14 mouse cellular contexts compared by ENCODE assay signal in the genomic region with DNA sequence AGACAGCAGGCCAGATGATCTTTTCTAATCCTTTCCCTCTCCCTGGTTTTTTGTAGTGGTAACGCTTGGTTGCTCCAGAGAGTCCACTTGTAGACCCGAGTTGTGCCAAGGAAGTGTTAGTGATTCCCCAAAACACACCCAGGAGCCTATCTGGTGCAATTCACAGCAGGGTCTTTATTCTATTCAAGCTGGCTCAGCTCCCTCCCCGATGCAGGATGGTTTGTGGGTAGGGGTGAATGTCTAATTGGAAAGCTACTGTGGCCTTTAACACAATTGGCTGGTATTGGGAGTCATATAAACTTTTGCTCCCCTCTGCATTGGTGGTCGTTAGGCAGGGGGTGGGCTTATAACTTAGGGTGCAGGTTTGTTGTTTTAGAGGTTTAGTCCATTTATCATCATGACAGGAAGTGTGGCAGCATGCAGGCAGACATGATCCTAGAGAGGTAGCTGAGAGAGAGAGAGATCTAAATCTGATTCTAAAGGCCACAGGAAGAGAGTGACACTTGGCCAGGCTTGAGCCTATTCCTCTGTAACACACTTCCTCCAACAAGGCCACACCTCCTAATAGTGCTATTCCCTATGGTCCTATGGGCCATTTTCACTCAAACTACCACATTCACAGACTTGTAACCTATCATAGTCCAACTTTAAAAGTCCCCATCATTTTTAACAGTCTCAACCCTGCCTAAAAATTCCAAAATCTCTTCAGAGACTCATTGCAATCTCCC. TPM values are rescaled to one million over a fixed set of nuclear protein-coding genes. Genes with fewer than 3 reads are reported as not detected.
A peak's percentile ranks its signal among the peaks of the same experiment; 100 is the strongest.
DNase-seq lines count a peak whose midpoint lies in the region; ATAC-seq lines count a peak whose summit lies in the region.
"Had no signal": no experiment of that assay in that cellular context is flagged by ENCODE, and none has a peak within 500 bp of the region (broad histone marks: within the 10 kb centered on the region; RNA-seq: fewer than 3 reads in every experiment).

No protein-coding gene starts in this region.

- peaks cover 9% of the 10 kb centered on the region; the same call in 1 of the 2 replicates for H3K4me1 ChIP-seq in hindbrain, embryonic 13.5 days (replicated peaks)
- H3K4me1 ChIP-seq in hindbrain, embryonic 11.5 days (replicated peaks; ENCODE audit: control insufficient read depth, insufficient read depth, low read length): no peaks in the 10 kb centered on the region
- peaks cover 17% of the 10 kb centered on the region for H3K4me1 ChIP-seq in limb, embryonic 15.5 days
- no peaks in the 10 kb centered on the region for H3K4me1 ChIP-seq in limb, embryonic 10.5 days
- H3K4me1 ChIP-seq in brown adipose tissue, adult 24 weeks (ENCODE audit: control insufficient read depth, insufficient read depth, insufficient read length, low read length): peaks cover 24% of the 10 kb centered on the region
- no peaks in the 10 kb centered on the region for H3K4me1 ChIP-seq in neural tube, embryonic 14.5 days (ENCODE audit: control insufficient read depth, insufficient read depth, low read length)

- no peaks in the 10 kb centered on the region for H3K27me3 ChIP-seq in hindbrain, embryonic 13.5 days
- H3K27me3 ChIP-seq in hindbrain, embryonic 11.5 days (ENCODE audit: control insufficient read depth, insufficient read depth, low read length): no peaks in the 10 kb centered on the region
- H3K27me3 ChIP-seq in limb, embryonic 15.5 days: no peaks in the 10 kb centered on the region
- H3K27me3 ChIP-seq in limb, embryonic 10.5 days (ENCODE audit: low read depth, poor library complexity, severe bottlenecking): no peaks in the 10 kb centered on the region
- H3K27me3 ChIP-seq in neural tube, embryonic 14.5 days (ENCODE audit: control insufficient read depth, insufficient read depth, low read length): no peaks in the 10 kb centered on the region
- H3K27me3 ChIP-seq: CH12.LX; limb, embryonic 13.5 days had no signal

- peak overlapping the region; percentile 58 for H3K27ac ChIP-seq in hindbrain, embryonic 13.5 days
- no peak overlapping the region for H3K27ac ChIP-seq in hindbrain, embryonic 11.5 days (ENCODE audit: low read depth, low read length)
- H3K27ac ChIP-seq in limb, embryonic 15.5 days: peak overlapping the region; percentile 79
- H3K27ac ChIP-seq in limb, embryonic 10.5 days: no peak overlapping the region
- peak overlapping the region; percentile 10 for H3K27ac ChIP-seq in brown adipose tissue, adult 24 weeks (replicated peaks; ENCODE audit: low read depth, low read length)
- H3K27ac ChIP-seq in neural tube, embryonic 14.5 days (ENCODE audit: low read depth, low read length): peak overlapping the region; percentile 44

- WGBS in hindbrain, embryonic 13.5 days: 73% methylated on average over 4 of the region's 4 CpGs
- 90% methylated on average over 4 of the region's 4 CpGs for WGBS in hindbrain, embryonic 11.5 days
- WGBS in limb, embryonic 15.5 days: 78% methylated on average over 4 of the region's 4 CpGs
- 88% methylated on average over 4 of the region's 4 CpGs for WGBS in limb, embryonic 10.5 days
- 74% methylated on average over 4 of the region's 4 CpGs for WGBS in neural tube, embryonic 14.5 days

- peaks cover 5% of the 10 kb centered on the region; the same call in 1 of the 2 replicates for H3K9me3 ChIP-seq in hindbrain, embryonic 13.5 days
- no peaks in the 10 kb centered on the region for H3K9me3 ChIP-seq in hindbrain, embryonic 11.5 days (ENCODE audit: control insufficient read depth, low read length)
- H3K9me3 ChIP-seq in limb, embryonic 15.5 days: no peaks in the 10 kb centered on the region; the same call in 1 of the 2 replicates
- 0 out of 2 replicates have a peak, but pooled peaks cover 5% of the 10 kb centered on the region for H3K9me3 ChIP-seq in limb, embryonic 10.5 days (replicated peaks)
- H3K9me3 ChIP-seq in neural tube, embryonic 14.5 days (ENCODE audit: control insufficient read depth, low read length): no peaks in the 10 kb centered on the region

- H3K9ac ChIP-seq in hindbrain, embryonic 13.5 days: no peak overlapping the region
- H3K9ac ChIP-seq in hindbrain, embryonic 11.5 days (ENCODE audit: low read depth, low read length): no peak overlapping the region
- H3K9ac ChIP-seq in limb, embryonic 15.5 days: no peak overlapping the region
- no peak overlapping the region for H3K9ac ChIP-seq in neural tube, embryonic 14.5 days (replicated peaks; ENCODE audit: low read depth, low read length)
- H3K9ac ChIP-seq: limb, embryonic 13.5 days had no signal

- ATAC-seq in hindbrain, embryonic 13.5 days (ENCODE audit: low FRiP score): no peak
- no peak for ATAC-seq in hindbrain, embryonic 11.5 days (ENCODE audit: low FRiP score)
- ATAC-seq in limb, embryonic 15.5 days (ENCODE audit: insufficient number of reproducible peaks, low FRiP score, low TSS enrichment, low read depth): no peak
- no peak for ATAC-seq in neural tube, embryonic 14.5 days (ENCODE audit: low read depth)

- no peak overlapping the region for H3K4me3 ChIP-seq in hindbrain, embryonic 13.5 days
- no peak overlapping the region for H3K4me3 ChIP-seq in hindbrain, embryonic 11.5 days (ENCODE audit: low read depth, low read length)
- H3K4me3 ChIP-seq in limb, embryonic 15.5 days: no peak overlapping the region
- H3K4me3 ChIP-seq in limb, embryonic 10.5 days: no peak overlapping the region
- H3K4me3 ChIP-seq in brown adipose tissue, adult 24 weeks (ENCODE audit: insufficient read depth, low read depth, low read length): no peak overlapping the region
- no peak overlapping the region for H3K4me3 ChIP-seq in neural tube, embryonic 14.5 days (ENCODE audit: low read depth, low read length)
- H3K4me3 ChIP-seq: limb, embryonic 13.5 days had no signal

- H3K36me3 ChIP-seq in hindbrain, embryonic 13.5 days: peaks cover 79% of the 10 kb centered on the region
- H3K36me3 ChIP-seq in hindbrain, embryonic 11.5 days (ENCODE audit: control insufficient read depth, insufficient read depth, low read length): peaks cover 8% of the 10 kb centered on the region
- peaks cover 60% of the 10 kb centered on the region for H3K36me3 ChIP-seq in limb, embryonic 15.5 days
- H3K36me3 ChIP-seq in limb, embryonic 10.5 days: peaks cover 95% of the 10 kb centered on the region
- H3K36me3 ChIP-seq in neural tube, embryonic 14.5 days (ENCODE audit: control insufficient read depth, insufficient read depth, low read length): peaks cover 14% of the 10 kb centered on the region

- no peak overlapping the region for H3K4me2 ChIP-seq in hindbrain, embryonic 13.5 days
- H3K4me2 ChIP-seq in hindbrain, embryonic 11.5 days (replicated peaks; ENCODE audit: low read depth, low read length): no peak overlapping the region
- H3K4me2 ChIP-seq in limb, embryonic 15.5 days: no peak overlapping the region
- no peak overlapping the region for H3K4me2 ChIP-seq in neural tube, embryonic 14.5 days (ENCODE audit: low read depth, low read length)
- H3K4me2 ChIP-seq: limb, embryonic 13.5 days had no signal

- no peak for DNase-seq in hindbrain, embryonic 11.5 days (ENCODE audit: low spot score)
- DNase-seq in limb, embryonic 10.5 days (ENCODE audit: low spot score): no peak
- DNase-seq in left cerebral cortex, postnatal 14 days (ENCODE audit: low spot score in 2 of 2): no peak
- DNase-seq: cerebellum, adult 2 months; right cerebral cortex, postnatal 25 days; thymus, postnatal 4 days had no signal

- intact Hi-C loops in left cerebral cortex, postnatal 14 days (cut with DNase I): no loop called here

RNA-seq across cellular contexts. Expression of a gene that starts 10.7 kb away (rescaled TPM):
- 0.62 and 0.93 TPM in 2 replicates for polyA plus RNA-seq in hindbrain, embryonic 13.5 days (2015; fragmentation: Nextera tagmentation; extraction: Ambion mirVana)
- polyA plus RNA-seq in hindbrain, embryonic 11.5 days (2014; fragmentation: Nextera tagmentation; extraction: Ambion mirVana): not detected in 2 replicates
- 10.5 and 14.1 TPM in 2 replicates for polyA plus RNA-seq in limb, embryonic 15.5 days (2015; fragmentation: Nextera tagmentation; extraction: Ambion mirVana)
- 0.20 TPM in 1 of 2 replicates, not detected in the other for polyA plus RNA-seq in limb, embryonic 10.5 days (2016; fragmentation: Nextera tagmentation; extraction: Ambion mirVana)
- polyA plus RNA-seq in brown adipose tissue, adult 24 weeks (2012; ENCODE audit: insufficient read depth, insufficient read length, missing spikeins): 62.1 and 62.5 TPM in 2 replicates
- not detected in 2 replicates for polyA plus RNA-seq in neural tube, embryonic 14.5 days (2014; fragmentation: Nextera tagmentation; extraction: Ambion mirVana)
- 1 to 10 TPM; 5.2 to 5.4 TPM for total RNA-seq in left cerebral cortex, postnatal 14 days (2021)
- total RNA-seq: CH12.LX; granulocyte monocyte progenitor cell, adult 5-6 weeks; monocyte, adult 5-6 weeks had no signal

RNA-seq across cellular contexts. Expression of a gene that starts 27.0 kb away (rescaled TPM):
- polyA plus RNA-seq in hindbrain, embryonic 13.5 days (2015; fragmentation: Nextera tagmentation; extraction: Ambion mirVana): 75.8 and 78.1 TPM in 2 replicates
- 104 and 106 TPM in 2 replicates for polyA plus RNA-seq in hindbrain, embryonic 11.5 days (2014; fragmentation: Nextera tagmentation; extraction: Ambion mirVana)
- polyA plus RNA-seq in limb, embryonic 15.5 days (2015; fragmentation: Nextera tagmentation; extraction: Ambion mirVana): 103 and 108 TPM in 2 replicates
- 120 and 148 TPM in 2 replicates for polyA plus RNA-seq in limb, embryonic 10.5 days (2016; fragmentation: Nextera tagmentation; extraction: Ambion mirVana)
- 18.3 and 27.9 TPM in 2 replicates for polyA plus RNA-seq in brown adipose tissue, adult 24 weeks (2012; ENCODE audit: insufficient read depth, insufficient read length, missing spikeins)
- 71.9 and 76.9 TPM in 2 replicates for polyA plus RNA-seq in neural tube, embryonic 14.5 days (2014; fragmentation: Nextera tagmentation; extraction: Ambion mirVana)
- total RNA-seq in left cerebral cortex, postnatal 14 days (2021): 10 to 100 TPM; 37.6 to 39.1 TPM

RNA-seq across cellular contexts. Expression of a gene that starts 27.0 kb away (rescaled TPM):
- polyA plus RNA-seq in hindbrain, embryonic 13.5 days (2015; fragmentation: Nextera tagmentation; extraction: Ambion mirVana): 81.8 TPM in 2 replicates
- polyA plus RNA-seq in hindbrain, embryonic 11.5 days (2014; fragmentation: Nextera tagmentation; extraction: Ambion mirVana): 55.8 and 62.5 TPM in 2 replicates
- polyA plus RNA-seq in limb, embryonic 15.5 days (2015; fragmentation: Nextera tagmentation; extraction: Ambion mirVana): 70.3 and 78.2 TPM in 2 replicates
- polyA plus RNA-seq in limb, embryonic 10.5 days (2016; fragmentation: Nextera tagmentation; extraction: Ambion mirVana): 72.8 and 73.9 TPM in 2 replicates
- polyA plus RNA-seq in brown adipose tissue, adult 24 weeks (2012; ENCODE audit: insufficient read depth, insufficient read length, missing spikeins): 22.4 and 35.2 TPM in 2 replicates
- polyA plus RNA-seq in neural tube, embryonic 14.5 days (2014; fragmentation: Nextera tagmentation; extraction: Ambion mirVana): 63.6 and 65.9 TPM in 2 replicates
- total RNA-seq in left cerebral cortex, postnatal 14 days (2021): 10 to 100 TPM; 70.4 to 73.6 TPM

Comparison
In these comparisons a context has a peak if more than half of its experiments do, and no peak if none do; other contexts are left out.
1. H3K27ac ChIP-seq: peak in hindbrain, embryonic 13.5 days (single experiment), limb, embryonic 15.5 days (single experiment), brown adipose tissue, adult 24 weeks (single experiment) and neural tube, embryonic 14.5 days (single experiment); none in hindbrain, embryonic 11.5 days (single experiment) and limb, embryonic 10.5 days (single experiment).